Mouse (Mus musculus): ENCODE results near the gene 6720489N17Rik. TPM values are rescaled to one million over a fixed set of nuclear protein-coding genes. Genes with fewer than 3 reads are reported as not detected.
"Not testable (repeated sequence)": the region's sequence is repeated elsewhere in the genome, so short reads cannot be mapped to it uniquely, and the experiment has no call there.

6720489N17Rik gene
- polyA plus RNA-seq (2015; fragmentation: Nextera tagmentation; extraction: Ambion mirVana), result 2.6 and 3.6 TPM in 2 replicates

GRCm38 (mm10) chr13:62623577-62624276 is at the start of gene 6720489N17Rik:
6720489N17Rik (minus strand) TSS chr13:62624182.
- not testable (repeated sequence) for H3K36me3 ChIP-seq (ENCODE audit: insufficient read depth, low read length); H3K27me3 ChIP-seq (replicated peaks; ENCODE audit: insufficient read depth, low read length); H3K27ac ChIP-seq (ENCODE audit: low read length); H3K4me1 ChIP-seq (ENCODE audit: insufficient read depth, low read depth, low read length); H3K9me3 ChIP-seq (ENCODE audit: low read length)
- DNase-seq (ENCODE audit: low spot score) (peak; percentile 89), ATAC-seq (peak; percentile 100)
- Histone ChIP-seq H3K4me2 (replicated peaks; ENCODE audit: low read depth, low read length) (peak within 1 kb of the TSS; percentile 57), H3K4me3 (ENCODE audit: low read depth, low read length) (peak within 1 kb of the TSS; percentile 45), H3K9ac (replicated peaks; ENCODE audit: low read depth) (0 out of 2 replicates have a peak within 1 kb of the TSS, but pooled peaks have one; percentile 19)
- WGBS, result under 1% methylated on average over 15 of the region's 15 CpGs

DNA sequence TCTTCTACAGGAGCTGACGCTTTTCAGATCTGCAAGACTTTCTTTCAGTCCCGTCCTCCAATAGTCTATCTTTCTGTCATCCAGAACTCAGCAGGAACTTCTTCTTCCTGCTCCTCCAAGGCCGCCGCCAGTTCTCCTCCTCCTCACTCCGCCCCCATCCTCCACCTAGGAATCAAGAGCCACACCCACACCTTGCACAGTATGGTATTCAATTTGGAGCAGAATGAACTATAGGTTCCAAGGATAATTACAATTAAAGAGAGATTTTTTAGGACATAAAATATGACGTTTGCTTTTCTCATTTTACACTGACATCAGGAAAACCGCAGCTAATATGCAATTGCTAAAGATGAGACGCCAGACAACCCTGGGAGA is 29.4 kb upstream of the 6720489N17Rik start:
- no peaks in the 10 kb centered on the region for H3K9me3 ChIP-seq (ENCODE audit: low read length)
- H3K36me3 ChIP-seq (ENCODE audit: insufficient read depth, low read length), result no peaks in the 10 kb centered on the region
- TF ChIP-seq CTCF (IDR thresholded peaks at IDR 0.05), result no peak
- DNase-seq (ENCODE audit: low spot score) (no peak), ATAC-seq (peak; percentile 77)
- no peaks in the 10 kb centered on the region for H3K27me3 ChIP-seq (replicated peaks; ENCODE audit: insufficient read depth, low read length)
- no peaks in the 10 kb centered on the region for H3K4me1 ChIP-seq (ENCODE audit: insufficient read depth, low read depth, low read length)
- peak overlapping the region; percentile 54 for H3K4me3 ChIP-seq (ENCODE audit: low read depth, low read length)
- 21% methylated on average over 8 of the region's 8 CpGs for WGBS
- no peak overlapping the region for H3K27ac ChIP-seq (ENCODE audit: low read length)
- H3K9ac ChIP-seq (replicated peaks; ENCODE audit: low read depth), result no peak overlapping the region
- peak overlapping the region; percentile 59 for H3K4me2 ChIP-seq (replicated peaks; ENCODE audit: low read depth, low read length)

- H3K9me3 ChIP-seq (ENCODE audit: low read length); H3K27ac ChIP-seq (ENCODE audit: low read length); H3K36me3 ChIP-seq (ENCODE audit: insufficient read depth, low read length); H3K4me1 ChIP-seq (ENCODE audit: insufficient read depth, low read depth, low read length); H3K27me3 ChIP-seq (replicated peaks; ENCODE audit: insufficient read depth, low read length): not testable (repeated sequence)
- Histone ChIP-seq H3K9ac (replicated peaks; ENCODE audit: low read depth) (0 out of 2 replicates have a peak overlapping the region, but pooled peaks have one; percentile 34), H3K4me2 (replicated peaks; ENCODE audit: low read depth, low read length) (peak overlapping the region; percentile 59), H3K4me3 (ENCODE audit: low read depth, low read length) (peak overlapping the region; percentile 54)
- ATAC-seq, result peak; percentile 100
- WGBS, result 3% methylated on average over 16 of the region's 16 CpGs
- DNase-seq (ENCODE audit: low spot score), result peak; percentile 92
Measured at GRCm38 (mm10) chr13:62652681-62653368, 28.8 kb upstream of the 6720489N17Rik start.

DNA sequence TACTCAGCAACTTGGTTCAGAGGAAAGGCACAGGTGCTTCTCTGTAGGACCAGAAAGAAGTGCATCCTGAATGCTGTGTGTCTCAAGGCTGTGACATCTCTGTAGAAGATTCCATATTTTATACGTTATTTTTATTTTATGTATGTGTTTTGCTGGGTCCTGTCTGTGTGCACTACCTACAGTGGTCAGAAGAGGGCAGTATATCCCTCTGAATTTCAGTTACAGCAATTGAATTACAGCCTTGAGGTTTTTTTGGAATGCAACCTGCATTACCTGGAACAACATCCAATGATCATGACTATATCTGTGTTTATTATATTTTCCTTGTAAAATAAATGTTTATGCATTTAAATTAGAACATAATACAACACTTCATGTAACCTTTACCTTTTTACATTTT is 3.1 kb upstream of the 6720489N17Rik start:
- not testable (repeated sequence) for H3K9ac ChIP-seq (replicated peaks; ENCODE audit: low read depth); H3K4me2 ChIP-seq (replicated peaks; ENCODE audit: low read depth, low read length); H3K4me1 ChIP-seq (ENCODE audit: insufficient read depth, low read depth, low read length); H3K9me3 ChIP-seq (ENCODE audit: low read length); H3K36me3 ChIP-seq (ENCODE audit: insufficient read depth, low read length); H3K27me3 ChIP-seq (replicated peaks; ENCODE audit: insufficient read depth, low read length); H3K27ac ChIP-seq (ENCODE audit: low read length); ATAC-seq; H3K4me3 ChIP-seq (ENCODE audit: low read depth, low read length)
- WGBS, result 48% methylated on average over 1 of the region's 1 CpGs
- peak; percentile 14 for DNase-seq (ENCODE audit: low spot score)
- TF ChIP-seq CTCF (IDR thresholded peaks at IDR 0.05), result peak; percentile 73

GRCm38 (mm10) chr13:62624277-62624665 is 289 bp upstream of the 6720489N17Rik start:
- H3K9me3 ChIP-seq (ENCODE audit: low read length); DNase-seq (ENCODE audit: low spot score); H3K27ac ChIP-seq (ENCODE audit: low read length); H3K36me3 ChIP-seq (ENCODE audit: insufficient read depth, low read length); ATAC-seq; H3K4me1 ChIP-seq (ENCODE audit: insufficient read depth, low read depth, low read length); H3K9ac ChIP-seq (replicated peaks; ENCODE audit: low read depth); H3K27me3 ChIP-seq (replicated peaks; ENCODE audit: insufficient read depth, low read length): not testable (repeated sequence)
- H3K4me2 ChIP-seq (replicated peaks; ENCODE audit: low read depth, low read length), result peak overlapping the region; percentile 57
- 7% methylated on average over 7 of the region's 7 CpGs for WGBS
- peak overlapping the region; percentile 45 for H3K4me3 ChIP-seq (ENCODE audit: low read depth, low read length)

DNA sequence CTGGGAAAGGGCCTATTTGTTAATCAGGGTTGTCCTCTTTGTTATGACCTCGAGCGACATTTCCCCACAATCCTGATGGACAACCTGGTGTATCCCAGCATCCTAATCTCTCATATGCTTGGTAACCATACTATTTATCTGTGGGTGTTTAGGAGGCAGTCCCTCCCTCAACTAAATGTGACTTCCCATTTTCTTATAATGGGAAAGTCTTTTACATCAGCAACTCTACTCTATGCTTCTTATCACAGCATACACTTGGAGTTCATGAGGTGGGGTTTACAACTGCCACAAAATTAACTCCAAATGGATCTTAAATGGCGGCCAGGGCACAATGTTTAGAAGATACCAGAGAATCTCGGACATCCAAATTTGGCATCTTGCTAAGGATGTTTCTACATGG is 6.5 kb downstream of the 6720489N17Rik start:
- H3K36me3 ChIP-seq (ENCODE audit: insufficient read depth, low read length); H3K4me2 ChIP-seq (replicated peaks; ENCODE audit: low read depth, low read length); H3K4me3 ChIP-seq (ENCODE audit: low read depth, low read length); H3K9ac ChIP-seq (replicated peaks; ENCODE audit: low read depth); DNase-seq (ENCODE audit: low spot score); H3K4me1 ChIP-seq (ENCODE audit: insufficient read depth, low read depth, low read length); H3K9me3 ChIP-seq (ENCODE audit: low read length); H3K27me3 ChIP-seq (replicated peaks; ENCODE audit: insufficient read depth, low read length); H3K27ac ChIP-seq (ENCODE audit: low read length); ATAC-seq: not testable (repeated sequence)
- 96% methylated on average over 4 of the region's 4 CpGs for WGBS

GRCm38 (mm10) chr13:62571099-62571498 is 52.9 kb downstream of the 6720489N17Rik start, which contains the start of gene Zfp934:
Zfp934 (minus strand) TSS chr13:62571199.
- H3K9me3 ChIP-seq (ENCODE audit: low read length); ATAC-seq; H3K4me2 ChIP-seq (replicated peaks; ENCODE audit: low read depth, low read length); H3K4me3 ChIP-seq (ENCODE audit: low read depth, low read length); H3K36me3 ChIP-seq (ENCODE audit: insufficient read depth, low read length); DNase-seq (ENCODE audit: low spot score); H3K4me1 ChIP-seq (ENCODE audit: insufficient read depth, low read depth, low read length); H3K27me3 ChIP-seq (replicated peaks; ENCODE audit: insufficient read depth, low read length); H3K27ac ChIP-seq (ENCODE audit: low read length); H3K9ac ChIP-seq (replicated peaks; ENCODE audit: low read depth): not testable (repeated sequence)
- WGBS, result 93% methylated on average over 2 of the region's 6 CpGs

Measured in lung, postnatal 0 days (tissue).